Mouse (Mus musculus): Measurements from ENCODE around the gene Nckap5. TPM values are rescaled to one million over a fixed set of nuclear protein-coding genes. Genes with fewer than 3 reads are reported as not detected.

The Nckap5 gene
- polyA plus RNA-seq, 1 experiment from 2014 or later = 35.6 TPM

GRCm38 (mm10) chr1:125920696-125921095 is 909.9 kb downstream of the Nckap5 start:
- Histone ChIP-seq H3K27me3 (ENCODE audit: low read depth, poor library complexity, severe bottlenecking) (peaks cover under 1% of the 10 kb centered on the region; the same call in 1 of the 2 replicates), H3K4me1 (no peaks in the 10 kb centered on the region), H3K4me3 (no peak overlapping the region), H3K9me3 (replicated peaks) (peaks cover 12% of the 10 kb centered on the region), H3K27ac (replicated peaks) (no peak overlapping the region), H3K36me3 (0 out of 2 replicates have a peak, but pooled peaks cover 3% of the 10 kb centered on the region)
- no peak for DNase-seq (ENCODE audit: low spot score)
- WGBS = 91% methylated on average over 3 of the region's 3 CpGs

GRCm38 (mm10) chr1:125912601-125913600 is 917.7 kb downstream of the Nckap5 start, which contains the start of gene Lypd1:
Lypd1 (minus strand) TSS chr1:125913101.
- no peaks in the 10 kb centered on the region for H3K36me3 ChIP-seq
- DNase-seq (ENCODE audit: low spot score) = no peak
- H3K4me3 ChIP-seq = peak within 1 kb of the TSS; percentile 71
- 6% methylated on average over 30 of the region's 30 CpGs for WGBS
- peaks cover 32% of the 10 kb centered on the region for H3K4me1 ChIP-seq
- H3K27me3 ChIP-seq (ENCODE audit: low read depth, poor library complexity, severe bottlenecking) = peaks cover 74% of the 10 kb centered on the region
- H3K27ac ChIP-seq (replicated peaks) = peak within 1 kb of the TSS; percentile 59; the same call in 1 of the 2 replicates
- no peaks in the 10 kb centered on the region for H3K9me3 ChIP-seq (replicated peaks)

- Histone ChIP-seq H3K9me3 (replicated peaks) (no peaks in the 10 kb centered on the region), H3K4me1 (peaks cover 32% of the 10 kb centered on the region), H3K27ac (replicated peaks) (peak overlapping the region; percentile 59), H3K36me3 (no peaks in the 10 kb centered on the region), H3K4me3 (peak overlapping the region; percentile 71), H3K27me3 (ENCODE audit: low read depth, poor library complexity, severe bottlenecking) (peaks cover 74% of the 10 kb centered on the region)
- DNase-seq (ENCODE audit: low spot score) = peak; percentile 63
- whole genome bisulfite sequencing = under 1% methylated on average over 43 of the region's 43 CpGs
Measured at GRCm38 (mm10) chr1:125911901-125912445, 918.6 kb downstream of the Nckap5 start.

GRCm38 (mm10) chr1:125911337-125911900 is 919.2 kb downstream of the Nckap5 start:
- Histone ChIP-seq H3K27ac (replicated peaks) (peak overlapping the region; percentile 59), H3K27me3 (ENCODE audit: low read depth, poor library complexity, severe bottlenecking) (peaks cover 74% of the 10 kb centered on the region), H3K4me3 (peak overlapping the region; percentile 71), H3K9me3 (replicated peaks) (no peaks in the 10 kb centered on the region), H3K36me3 (no peaks in the 10 kb centered on the region), H3K4me1 (peaks cover 32% of the 10 kb centered on the region)
- under 1% methylated on average over 35 of the region's 35 CpGs for WGBS
- peak; percentile 57 for DNase-seq (ENCODE audit: low spot score)

GRCm38 (mm10) chr1:125910871-125911265 is 919.7 kb downstream of the Nckap5 start:
- Histone ChIP-seq H3K27ac (replicated peaks) (no peak overlapping the region), H3K27me3 (ENCODE audit: low read depth, poor library complexity, severe bottlenecking) (peaks cover 78% of the 10 kb centered on the region), H3K9me3 (replicated peaks) (no peaks in the 10 kb centered on the region), H3K4me3 (peak overlapping the region; percentile 71), H3K4me1 (peaks cover 32% of the 10 kb centered on the region), H3K36me3 (no peaks in the 10 kb centered on the region)
- peak; percentile 31 for DNase-seq (ENCODE audit: low spot score)
- WGBS = 3% methylated on average over 9 of the region's 9 CpGs

- WGBS = 19% methylated on average over 14 of the region's 14 CpGs
- Histone ChIP-seq H3K27me3 (ENCODE audit: low read depth, poor library complexity, severe bottlenecking) (peaks cover 74% of the 10 kb centered on the region), H3K9me3 (replicated peaks) (no peaks in the 10 kb centered on the region), H3K36me3 (no peaks in the 10 kb centered on the region), H3K4me3 (peak overlapping the region; percentile 71), H3K27ac (replicated peaks) (no peak overlapping the region), H3K4me1 (peaks cover 32% of the 10 kb centered on the region)
- peak; percentile 62 for DNase-seq (ENCODE audit: low spot score)
Measured at GRCm38 (mm10) chr1:125910211-125910870, 920.3 kb downstream of the Nckap5 start.

GRCm38 (mm10) chr1:125893158-125893557 is 937.4 kb downstream of the Nckap5 start:
- Histone ChIP-seq H3K4me3 (no peak overlapping the region), H3K27me3 (ENCODE audit: low read depth, poor library complexity, severe bottlenecking) (peaks cover 4% of the 10 kb centered on the region; the same call in 1 of the 2 replicates), H3K36me3 (no peaks in the 10 kb centered on the region), H3K4me1 (peaks cover 16% of the 10 kb centered on the region), H3K27ac (replicated peaks) (peak overlapping the region; percentile 55; the same call in 1 of the 2 replicates), H3K9me3 (replicated peaks) (no peaks in the 10 kb centered on the region)
- 53% methylated on average over 9 of the region's 9 CpGs for WGBS
- no peak for DNase-seq (ENCODE audit: low spot score)

GRCm38 (mm10) chr1:125870056-125870455 is 960.5 kb downstream of the Nckap5 start:
- Histone ChIP-seq H3K4me1 (peaks cover 11% of the 10 kb centered on the region), H3K9me3 (replicated peaks) (no peaks in the 10 kb centered on the region), H3K27ac (replicated peaks) (peak overlapping the region; percentile 49; the same call in 1 of the 2 replicates), H3K36me3 (no peaks in the 10 kb centered on the region), H3K27me3 (ENCODE audit: low read depth, poor library complexity, severe bottlenecking) (no peaks in the 10 kb centered on the region), H3K4me3 (no peak overlapping the region)
- DNase-seq (ENCODE audit: low spot score) = no peak
- 44% methylated on average over 7 of the region's 7 CpGs for WGBS

Data from midbrain, embryonic 10.5 days (tissue).